Mouse (Mus musculus): ENCODE measurements at regions not wholly inside any gene's neighbourhood (a gene's known extent, or its start where the extent isn't known, plus 50 kb on each side); places are given as distances from the start of the nearest gene placed in this dataset.
A peak's percentile ranks its signal among the peaks of the same experiment; 100 is the strongest.

- Histone ChIP-seq H3K4me1 (ENCODE audit: control insufficient read depth in 2 of 2, insufficient read depth in 2 of 2, low read length in 2 of 2, poor library complexity in 1 of 2) (peaks cover 0 to 5% of the 10 kb centered on the region in 2 experiments; a peak in 1 of 4 replicates), H3K4me3 (ENCODE audit: insufficient read depth in 1 of 2, low read depth in 1 of 2, low read length in 2 of 2, poor library complexity in 1 of 2, severe bottlenecking in 1 of 2) (no peak overlapping the region), H3K9me3 (ENCODE audit: control insufficient read depth, insufficient read depth, low read depth, low read length) (no peaks in the 10 kb centered on the region), H3K27ac (ENCODE audit: insufficient read depth, low read depth, low read length, poor library complexity, severe bottlenecking) (no peak overlapping the region), H3K9ac (ENCODE audit: insufficient read depth, low read depth, low read length, poor library complexity, severe bottlenecking) (no peak overlapping the region), H3K36me3 (ENCODE audit: control insufficient read depth, insufficient read depth, low read length, poor library complexity, severe bottlenecking) (no peaks in the 10 kb centered on the region)
- TF ChIP-seq ZNF384 (IDR thresholded peaks at IDR 0.05; ENCODE audit: low read depth, low read length) (no peak), ZC3H11A (IDR thresholded peaks at IDR 0.05; ENCODE audit: borderline replicate concordance, low read depth, low read length) (no peak), MAFK (IDR thresholded peaks at IDR 0.05; ENCODE audit: insufficient read depth, low read depth, low read length) (no peak), CHD2 (IDR thresholded peaks at IDR 0.05; ENCODE audit: low read depth, low read length) (no peak), HCFC1 (IDR thresholded peaks at IDR 0.05; ENCODE audit: borderline replicate concordance, insufficient read depth, low read length) (no peak)
- DNase-seq (ENCODE audit: low read depth, low spot score), result no peak
- in situ Hi-C loops (cut with MboI; ENCODE audit: low sequenced_read_pairs in 2 of 2, unreplicated experiment in 2 of 2), result no loop called here
Observed at GRCm38 (mm10) chr4:125289031-125289449, 161.4 kb upstream of the Zc3h12a start.

DNA sequence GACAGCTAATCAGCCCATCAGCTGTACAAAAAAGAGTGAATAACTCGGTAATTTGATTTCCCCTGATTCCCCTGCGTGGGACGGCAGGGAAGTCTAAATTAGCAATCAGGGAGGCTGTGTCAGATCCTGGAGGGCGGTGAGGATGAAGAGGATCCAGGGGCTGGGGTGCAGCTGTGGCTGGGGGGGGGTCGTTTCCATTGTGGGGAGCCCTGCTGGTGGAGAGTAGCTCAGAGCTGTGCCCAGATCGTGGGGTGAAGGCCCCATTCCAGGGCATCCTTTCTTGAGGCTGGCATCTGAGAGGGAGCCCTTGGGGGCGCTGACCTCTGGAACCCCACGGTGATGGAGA, 155.3 kb upstream of the Zc3h12a start:
- Histone ChIP-seq H3K9me3 (ENCODE audit: control insufficient read depth, insufficient read depth, low read depth, low read length) (no peaks in the 10 kb centered on the region), H3K4me1 (ENCODE audit: control insufficient read depth in 2 of 2, insufficient read depth in 2 of 2, low read length in 2 of 2, poor library complexity in 1 of 2) (peaks cover 0 to 9% of the 10 kb centered on the region in 2 experiments; a peak in 2 of 4 replicates), H3K9ac (ENCODE audit: insufficient read depth, low read depth, low read length, poor library complexity, severe bottlenecking) (no peak overlapping the region), H3K4me3 (ENCODE audit: insufficient read depth in 1 of 2, low read depth in 1 of 2, low read length in 2 of 2, poor library complexity in 1 of 2, severe bottlenecking in 1 of 2) (no peak overlapping the region), H3K36me3 (ENCODE audit: control insufficient read depth, insufficient read depth, low read length, poor library complexity, severe bottlenecking) (no peaks in the 10 kb centered on the region), H3K27ac (ENCODE audit: insufficient read depth, low read depth, low read length, poor library complexity, severe bottlenecking) (no peak overlapping the region)
- in situ Hi-C loops (cut with MboI; ENCODE audit: low sequenced_read_pairs in 2 of 2, unreplicated experiment in 2 of 2), result no loop called here
- DNase-seq (ENCODE audit: low read depth, low spot score), result no peak
- TF ChIP-seq MAFK (IDR thresholded peaks at IDR 0.05; ENCODE audit: insufficient read depth, low read depth, low read length) (no peak), ZNF384 (IDR thresholded peaks at IDR 0.05; ENCODE audit: low read depth, low read length) (no peak), ZC3H11A (IDR thresholded peaks at IDR 0.05; ENCODE audit: borderline replicate concordance, low read depth, low read length) (no peak), CHD2 (IDR thresholded peaks at IDR 0.05; ENCODE audit: low read depth, low read length) (no peak), HCFC1 (IDR thresholded peaks at IDR 0.05; ENCODE audit: borderline replicate concordance, insufficient read depth, low read length) (no peak)

DNA sequence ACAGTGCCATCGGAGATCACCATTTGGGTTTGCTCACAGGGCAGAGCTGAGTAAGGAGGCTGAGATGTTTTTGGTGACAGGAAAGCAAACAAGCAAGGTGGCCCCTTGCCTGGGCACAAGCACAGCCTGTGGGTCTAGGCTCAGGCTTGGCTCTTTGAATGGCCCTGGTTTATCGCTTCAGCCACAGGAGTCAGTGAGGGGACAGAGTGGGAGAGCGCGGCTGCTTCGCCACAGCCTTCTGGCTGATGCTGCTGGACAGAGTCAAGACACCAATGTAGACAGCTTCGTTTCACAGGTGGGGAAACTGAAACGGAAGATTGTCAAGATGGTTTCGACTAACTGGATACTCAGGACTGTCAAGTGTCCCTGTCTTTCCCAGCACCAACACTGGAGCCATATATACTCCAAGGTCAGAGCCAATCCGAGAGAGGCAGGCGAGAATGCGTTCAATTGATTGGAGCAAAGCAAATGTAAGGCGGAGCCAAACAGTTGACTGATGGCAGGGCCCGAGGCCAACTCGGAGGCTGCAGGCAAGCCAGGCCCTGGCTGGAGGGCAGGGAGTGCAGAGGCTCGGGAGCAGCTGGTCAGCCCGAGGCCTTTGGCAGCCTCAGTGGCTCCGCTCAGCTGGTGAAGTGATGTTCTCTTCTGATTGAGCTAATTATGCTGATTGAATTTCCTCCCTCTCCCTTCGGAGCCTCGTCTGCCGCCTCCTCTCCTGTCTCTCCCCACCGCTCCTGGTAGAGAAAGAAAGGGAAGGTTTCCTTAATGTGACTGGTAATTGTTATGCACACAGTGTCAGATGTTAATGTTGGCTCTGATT, 154.7 kb upstream of the Zc3h12a start:
- peak; percentile 54 for DNase-seq (ENCODE audit: low read depth, low spot score)
- no peak overlapping the region for H3K27ac ChIP-seq (ENCODE audit: insufficient read depth, low read depth, low read length, poor library complexity, severe bottlenecking)

DNA sequence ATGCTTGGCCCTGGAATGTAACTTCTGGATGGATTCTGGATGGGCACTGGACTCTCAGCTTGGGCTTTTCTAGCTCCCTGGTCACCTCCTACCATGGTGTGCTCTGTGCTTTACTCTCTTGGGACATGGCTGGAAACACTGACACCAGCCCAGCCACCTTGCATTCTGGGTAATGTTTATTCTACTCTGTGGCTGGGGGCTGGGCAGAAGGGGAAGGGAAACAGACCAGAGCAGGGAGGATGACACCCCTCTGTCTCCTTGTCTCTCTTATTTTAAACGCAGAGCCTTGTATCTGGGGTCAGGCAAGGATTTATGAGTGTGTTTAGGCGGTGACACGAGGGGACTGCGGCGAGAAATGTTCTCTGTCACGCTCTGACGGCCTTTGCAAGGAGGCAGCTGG, 151.5 kb upstream of the Zc3h12a start:
- Histone ChIP-seq H3K9ac (ENCODE audit: insufficient read depth, low read depth, low read length, poor library complexity, severe bottlenecking) (no peak overlapping the region), H3K4me3 (ENCODE audit: insufficient read depth in 1 of 2, low read depth in 1 of 2, low read length in 2 of 2, poor library complexity in 1 of 2, severe bottlenecking in 1 of 2) (no peak overlapping the region), H3K36me3 (ENCODE audit: control insufficient read depth, insufficient read depth, low read length, poor library complexity, severe bottlenecking) (no peaks in the 10 kb centered on the region), H3K4me1 (ENCODE audit: control insufficient read depth in 2 of 2, insufficient read depth in 2 of 2, low read length in 2 of 2, poor library complexity in 1 of 2) (peaks cover 1 to 16% of the 10 kb centered on the region in 2 experiments; a peak in 2 of 4 replicates), H3K27ac (ENCODE audit: insufficient read depth, low read depth, low read length, poor library complexity, severe bottlenecking) (no peak overlapping the region), H3K9me3 (ENCODE audit: control insufficient read depth, insufficient read depth, low read depth, low read length) (no peaks in the 10 kb centered on the region)
- no peak for DNase-seq (ENCODE audit: low read depth, low spot score)
- TF ChIP-seq CHD2 (IDR thresholded peaks at IDR 0.05; ENCODE audit: low read depth, low read length) (no peak), HCFC1 (IDR thresholded peaks at IDR 0.05; ENCODE audit: borderline replicate concordance, insufficient read depth, low read length) (no peak), ZC3H11A (IDR thresholded peaks at IDR 0.05; ENCODE audit: borderline replicate concordance, low read depth, low read length) (no peak), ZNF384 (IDR thresholded peaks at IDR 0.05; ENCODE audit: low read depth, low read length) (no peak), MAFK (IDR thresholded peaks at IDR 0.05; ENCODE audit: insufficient read depth, low read depth, low read length) (no peak)
- in situ Hi-C loops (cut with MboI; ENCODE audit: low sequenced_read_pairs in 2 of 2, unreplicated experiment in 2 of 2), result no loop called here

More for the DNA sequence above, 154.7 kb upstream of the Zc3h12a start:
- in situ Hi-C loops (cut with MboI; ENCODE audit: low sequenced_read_pairs in 2 of 2, unreplicated experiment in 2 of 2), result no loop called here
- Histone ChIP-seq H3K4me1 (ENCODE audit: control insufficient read depth in 2 of 2, insufficient read depth in 2 of 2, low read length in 2 of 2, poor library complexity in 1 of 2) (peaks cover 0 to 9% of the 10 kb centered on the region in 2 experiments; a peak in 2 of 4 replicates), H3K9ac (ENCODE audit: insufficient read depth, low read depth, low read length, poor library complexity, severe bottlenecking) (no peak overlapping the region), H3K36me3 (ENCODE audit: control insufficient read depth, insufficient read depth, low read length, poor library complexity, severe bottlenecking) (no peaks in the 10 kb centered on the region), H3K9me3 (ENCODE audit: control insufficient read depth, insufficient read depth, low read depth, low read length) (no peaks in the 10 kb centered on the region), H3K4me3 (ENCODE audit: insufficient read depth in 1 of 2, low read depth in 1 of 2, low read length in 2 of 2, poor library complexity in 1 of 2, severe bottlenecking in 1 of 2) (peak overlapping the region in 1 of 2 experiments; percentile 21; a peak in 2 of 4 replicates)
- TF ChIP-seq MAFK (IDR thresholded peaks at IDR 0.05; ENCODE audit: insufficient read depth, low read depth, low read length) (no peak), ZC3H11A (IDR thresholded peaks at IDR 0.05; ENCODE audit: borderline replicate concordance, low read depth, low read length) (no peak), CHD2 (IDR thresholded peaks at IDR 0.05; ENCODE audit: low read depth, low read length) (peak; percentile 62; the same call in 1 of the 2 replicates)

All from ES-E14 (cell line).